Mouse (Mus musculus) skeletal muscle tissue, postnatal 0 days (tissue): ENCODE data around the gene Cyp3a59. TPM values are rescaled to one million over a fixed set of nuclear protein-coding genes. Genes with fewer than 3 reads are reported as not detected.

Source experiments
- polyA plus RNA-seq: library from polyadenylated mRNA; unstranded; fragments of >200 nt; fragmentation: Nextera tagmentation; extraction: Ambion mirVana; gene quantifications from 2 replicates; pipeline ENCODE4 v1.2.1, GENCODE M21; 2015

Gene Cyp3a59
- polyA plus RNA-seq = not detected in 2 replicates

GRCm38 (mm10) chr5:146078945-146079344, at the start of gene Cyp3a59:
Gene Cyp3a59 (plus strand): TSS chr5:146079257.

GRCm38 (mm10) chr5:146160439-146160838, 81.4 kb downstream of the Cyp3a59 start, which contains the start of gene Gm5565:
Gene Gm5565 (minus strand): TSS chr5:146160539.

Other genes with a start within 250 kb of the Cyp3a59 start
- 0.28 and 0.46 TPM in 2 replicates for gene Cyp3a11, start 199.3 kb upstream of the Cyp3a59 start, polyA plus RNA-seq
- 0.23 and 0.35 TPM in 2 replicates for gene Cyp3a25, start 69.6 kb upstream of the Cyp3a59 start, polyA plus RNA-seq
- not detected in 2 replicates for gene Gm5565, start 81.3 kb downstream of the Cyp3a59 start, polyA plus RNA-seq
- gene Gm6309, start 91.5 kb downstream of the Cyp3a59 start, polyA plus RNA-seq = not detected in 2 replicates
- gene 1700001J03Rik, start 106.0 kb downstream of the Cyp3a59 start, polyA plus RNA-seq = 0.17 TPM in 1 of 2 replicates, not detected in the other
- gene Rnf6, start 142.3 kb downstream of the Cyp3a59 start, polyA plus RNA-seq = 45.1 and 47.4 TPM in 2 replicates
- gene Cdk8, start 152.0 kb downstream of the Cyp3a59 start, polyA plus RNA-seq = 12.8 and 13.2 TPM in 2 replicates